Mouse (Mus musculus): ENCODE measurements around the gene Tiprl.

Gene Tiprl

DNA sequence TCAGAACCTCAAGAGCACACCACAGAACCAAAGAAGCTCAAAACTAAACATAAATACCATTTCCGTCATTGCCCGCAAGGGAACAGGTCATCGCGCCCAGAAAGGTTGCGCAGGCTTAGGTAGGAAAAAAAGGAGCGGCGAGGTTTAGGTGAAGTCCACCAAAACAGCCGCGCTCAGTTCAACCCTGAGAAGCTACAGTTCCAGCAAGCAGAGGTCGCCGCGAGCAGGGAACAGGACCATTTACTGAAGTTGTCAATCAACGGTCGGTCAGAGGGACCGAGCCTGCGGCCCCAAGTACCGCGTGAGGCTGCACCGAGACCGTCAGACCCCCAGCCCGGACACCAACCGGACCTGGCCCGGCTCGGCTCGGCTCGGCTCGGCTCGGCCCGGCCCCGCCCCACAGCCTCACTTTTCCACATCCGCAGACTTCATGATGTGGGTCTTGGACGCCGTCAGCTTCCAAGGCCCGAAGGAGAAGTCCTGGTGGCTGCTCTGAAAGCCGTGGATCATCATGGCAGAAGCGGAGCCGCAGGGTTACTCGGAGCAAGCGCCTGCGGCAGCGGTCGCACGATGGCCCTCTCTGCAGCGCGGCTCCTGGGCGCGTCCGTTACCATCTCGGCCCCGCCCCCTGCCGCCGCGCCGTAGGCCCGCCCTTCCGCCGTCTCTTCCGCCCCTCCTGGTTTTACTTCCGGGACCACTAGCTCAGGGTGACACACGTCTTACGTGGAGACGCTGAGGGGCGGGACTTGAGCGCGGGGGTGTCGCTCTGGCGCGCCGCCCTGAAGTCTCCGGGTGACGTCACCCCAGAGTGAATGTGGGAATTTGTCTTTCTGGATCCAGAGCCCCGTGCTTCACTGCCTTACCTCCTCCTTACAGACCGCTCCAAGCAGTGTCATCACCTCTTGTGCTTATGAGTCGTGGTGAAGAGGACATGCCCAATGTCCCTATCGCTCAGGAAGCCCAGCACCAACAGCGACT is at the start of gene Tiprl:
TSS of gene Tiprl (minus strand) at position 676 of the 978 bp plus-strand sequence.
- peak; percentile 40 for DNase-seq (ENCODE audit: extremely low read depth, low read depth, low spot score)

DNA sequence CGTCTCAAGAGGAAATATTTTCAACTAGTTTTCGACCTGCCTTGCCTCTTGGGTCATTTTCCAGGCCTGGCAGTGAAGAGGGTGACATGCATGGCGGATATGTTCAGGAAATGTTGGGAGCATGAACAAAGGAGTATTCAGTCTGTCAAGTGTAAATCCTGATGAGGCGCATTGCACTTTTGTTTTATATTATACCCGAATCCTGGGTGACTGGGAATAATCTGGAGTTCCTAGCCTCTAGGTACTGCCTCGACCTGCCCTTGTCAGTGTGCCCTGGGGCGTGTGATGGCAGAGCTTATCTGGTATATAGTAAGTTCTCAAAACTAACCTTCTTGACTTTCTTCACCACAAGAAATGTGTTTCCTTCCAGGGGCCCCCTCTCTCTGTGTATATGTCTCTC is 47.3 kb upstream of the Tiprl start:
- DNase-seq (ENCODE audit: extremely low read depth, low read depth, low spot score) = no peak

DNA sequence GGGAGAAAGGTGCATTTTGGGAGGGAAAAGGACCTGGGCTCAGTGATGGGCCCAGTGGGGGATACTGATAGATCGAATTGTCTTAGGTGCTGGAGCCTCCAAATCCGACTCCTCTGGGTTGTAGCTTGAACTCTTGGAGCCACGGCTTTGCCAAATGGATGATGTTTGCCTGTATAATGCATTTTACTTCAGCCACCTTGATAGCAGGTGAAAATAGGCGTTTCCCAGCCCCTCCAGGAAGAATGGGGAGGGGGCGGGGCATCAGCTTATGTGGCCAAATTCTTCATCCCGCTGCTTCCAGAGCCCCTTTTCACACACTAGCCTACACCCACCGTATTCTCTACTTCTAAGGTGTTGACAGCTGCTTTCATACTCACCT is 46.2 kb upstream of the Tiprl start:
- no peak for DNase-seq (ENCODE audit: extremely low read depth, low read depth, low spot score)

DNA sequence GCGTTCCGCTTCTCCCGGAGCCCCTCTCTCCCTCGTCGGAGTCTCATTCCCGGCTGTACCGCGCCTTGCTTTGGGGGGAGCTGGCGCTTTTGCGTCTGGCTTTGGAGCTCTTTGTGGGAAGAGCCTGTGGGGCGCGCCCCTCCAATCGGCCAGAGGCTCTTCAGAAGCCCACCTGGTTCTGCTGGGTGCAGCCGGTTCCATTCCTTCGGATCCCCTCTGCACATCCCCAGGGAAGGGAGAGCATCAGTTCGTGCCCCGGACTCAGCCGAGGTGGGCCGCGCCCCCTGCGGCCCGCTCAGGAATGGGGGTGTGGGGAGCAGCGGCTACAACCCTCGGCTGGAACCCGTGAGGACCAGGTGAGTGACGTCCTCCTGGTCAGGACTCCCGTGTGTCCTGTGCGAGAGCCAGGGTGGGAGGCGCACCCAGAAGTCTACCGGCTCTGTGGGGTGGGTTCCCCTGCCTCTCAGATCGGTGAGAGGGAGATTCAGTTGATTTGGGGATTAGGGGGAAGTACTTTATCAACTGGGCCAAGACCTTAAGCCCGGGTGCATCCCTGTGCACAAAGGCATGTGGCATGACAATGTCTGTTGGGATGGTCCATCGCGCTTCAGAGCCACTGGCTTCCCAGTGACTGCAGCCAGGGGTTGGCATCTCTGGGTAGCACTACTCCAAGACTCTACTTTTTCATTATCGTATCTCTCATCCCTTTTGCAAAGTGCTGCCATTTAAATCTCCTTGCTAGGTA is 45.6 kb upstream of the Tiprl start:
- no peak for DNase-seq (ENCODE audit: extremely low read depth, low read depth, low spot score)

DNA sequence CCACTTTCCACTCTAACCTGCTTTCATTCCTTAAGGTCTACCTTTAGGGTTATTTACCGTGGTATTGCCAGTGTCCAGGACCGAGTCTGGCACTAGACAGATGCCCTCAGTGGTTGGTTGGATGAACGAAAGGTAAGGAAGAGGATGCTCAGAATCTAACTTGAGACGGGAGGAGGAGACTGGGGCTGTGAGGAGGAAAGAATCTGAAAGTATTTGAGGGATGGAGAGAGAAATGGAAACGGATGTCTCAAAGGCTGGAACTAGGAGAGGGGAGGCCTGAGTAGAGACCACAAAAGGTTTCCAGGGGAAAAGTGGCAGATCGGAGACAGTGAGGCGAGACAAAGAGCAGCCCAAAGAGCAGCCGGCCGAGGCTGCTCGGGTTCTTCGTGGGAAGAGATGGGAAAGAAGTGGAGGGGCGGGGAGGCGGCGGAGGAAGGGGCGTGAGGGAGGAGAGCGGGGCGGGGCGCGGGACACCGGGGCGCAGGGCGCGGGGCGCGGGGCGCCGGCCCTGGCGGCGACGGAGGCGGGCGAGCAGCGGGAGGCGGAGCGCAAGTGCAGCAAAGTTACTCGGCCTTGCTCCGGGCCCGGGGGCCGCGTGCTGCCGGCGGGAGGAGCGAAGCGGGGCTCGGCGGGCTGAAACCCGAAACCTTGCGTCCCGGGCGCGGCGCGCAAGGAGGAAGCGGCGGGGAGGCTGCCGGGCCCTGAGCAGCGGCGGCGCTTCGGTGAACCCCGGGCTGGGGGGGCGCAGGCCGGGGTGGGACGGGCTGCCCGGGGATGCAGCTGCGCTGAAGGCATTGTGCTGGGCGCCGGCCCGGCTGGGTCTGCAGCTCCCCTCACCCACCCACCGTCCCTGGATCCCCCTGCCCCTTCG is 44.8 kb upstream of the Tiprl start:
- DNase-seq (ENCODE audit: extremely low read depth, low read depth, low spot score) = no peak

DNA sequence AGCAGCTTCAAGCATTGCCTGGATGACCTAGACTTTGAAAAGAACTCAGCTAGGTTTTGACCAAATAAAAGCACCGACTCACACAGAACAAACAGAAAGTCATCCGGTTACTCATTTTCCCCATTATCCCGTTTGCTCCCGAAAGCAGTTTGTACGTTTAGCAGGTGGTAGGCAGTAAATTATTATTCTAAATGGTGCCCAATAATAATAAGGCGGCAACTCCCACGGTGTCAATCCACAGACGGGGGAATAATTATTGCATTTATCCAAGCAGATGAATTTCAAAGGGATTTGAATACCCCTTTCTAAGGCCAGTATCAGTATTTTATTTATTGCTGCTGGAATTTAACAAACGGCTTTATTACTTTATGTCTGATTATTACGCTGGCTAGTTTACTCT is 43.9 kb upstream of the Tiprl start:
- no peak for DNase-seq (ENCODE audit: extremely low read depth, low read depth, low spot score)

DNA sequence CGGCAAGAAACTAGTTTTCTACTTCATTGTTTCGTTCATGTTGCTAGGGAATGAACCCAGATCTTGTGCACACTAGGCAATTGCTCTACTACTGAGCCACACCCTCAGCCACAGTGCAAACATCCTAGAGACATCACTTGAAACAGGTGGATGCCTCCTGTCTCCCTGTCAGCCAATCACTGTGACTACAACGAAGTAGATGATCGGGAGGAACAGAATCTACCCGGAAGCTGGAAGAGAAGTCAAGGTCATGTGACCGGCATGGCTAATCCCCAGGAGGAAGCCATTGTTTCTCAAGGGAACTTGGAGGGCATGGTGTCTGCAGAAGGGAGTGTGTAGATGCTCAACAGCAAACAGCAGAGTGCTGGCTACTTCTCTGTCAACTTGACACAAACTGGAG is 38.1 kb upstream of the Tiprl start:
- DNase-seq (ENCODE audit: extremely low read depth, low read depth, low spot score) = no peak

DNA sequence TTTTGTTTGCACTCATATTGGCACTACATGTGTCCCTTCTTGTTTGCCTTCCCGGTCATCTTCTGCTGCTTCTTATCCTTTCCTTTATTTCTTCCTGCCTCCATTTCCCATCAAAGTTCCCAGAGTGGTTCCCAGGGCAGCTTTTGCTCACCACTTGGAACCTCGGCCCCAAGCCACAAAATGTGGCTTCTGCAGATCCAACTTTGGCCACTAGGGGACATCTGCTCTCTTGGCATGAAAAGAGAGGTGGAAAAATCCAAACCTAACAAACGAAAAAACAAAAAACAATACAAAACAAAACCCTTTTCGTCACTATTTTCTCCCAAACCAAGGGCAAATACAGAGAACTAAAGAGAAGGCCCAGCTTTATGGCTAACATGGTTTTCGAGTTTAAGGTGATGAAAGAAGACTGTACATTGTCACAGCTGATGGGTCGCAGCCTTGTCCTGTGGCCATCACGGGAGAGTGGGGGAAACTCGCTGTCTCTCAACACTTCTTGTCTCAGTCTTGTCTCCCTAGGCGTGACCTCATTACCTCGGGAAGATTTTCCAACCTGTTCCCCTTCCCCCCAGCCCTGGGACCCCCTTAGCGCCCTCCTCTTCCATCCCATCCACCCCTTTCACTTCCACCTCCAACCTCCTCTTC is 15.4 kb upstream of the Tiprl start:
- DNase-seq (ENCODE audit: extremely low read depth, low read depth, low spot score) = no peak

DNA sequence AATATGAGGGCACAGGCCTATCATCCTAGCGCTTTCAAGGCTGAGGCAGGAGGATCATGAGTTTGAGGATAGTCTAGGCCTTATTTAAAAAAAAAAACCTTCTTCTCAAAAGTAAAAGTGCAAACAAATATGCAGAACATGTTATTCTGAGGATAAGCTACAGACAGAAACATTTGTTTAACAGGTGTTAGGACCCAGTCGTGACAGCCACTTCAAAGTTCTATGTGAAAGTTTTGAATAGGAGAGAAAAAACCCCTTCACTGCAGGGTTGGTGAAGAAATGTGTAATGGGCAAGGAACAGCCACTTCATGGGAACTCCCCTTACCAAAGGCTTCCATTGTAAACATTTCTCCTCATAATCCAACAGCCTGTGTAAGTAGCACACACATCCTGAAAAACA is 13.8 kb upstream of the Tiprl start:
- no peak for DNase-seq (ENCODE audit: extremely low read depth, low read depth, low spot score)

DNA sequence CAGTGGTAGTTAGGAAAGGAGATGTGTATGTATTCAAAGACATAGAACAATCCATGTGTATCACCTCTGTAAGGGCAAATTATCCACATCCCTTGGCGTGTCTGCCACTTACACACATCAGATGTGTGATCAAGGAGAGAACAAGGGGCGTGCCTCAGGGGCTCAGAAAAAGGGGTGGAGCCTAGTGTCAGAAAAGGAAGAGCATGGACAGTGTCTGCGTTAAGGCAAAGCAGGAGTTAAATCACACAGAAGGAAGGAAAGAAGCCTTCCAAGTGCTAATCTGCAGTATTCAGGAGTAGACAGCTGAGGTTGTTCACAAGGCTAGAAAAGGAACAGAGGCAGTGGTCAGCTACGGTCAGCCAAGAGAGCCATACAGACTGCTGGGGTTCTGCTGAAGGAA is 12.0 kb upstream of the Tiprl start:
- no peak for DNase-seq (ENCODE audit: extremely low read depth, low read depth, low spot score)

DNA sequence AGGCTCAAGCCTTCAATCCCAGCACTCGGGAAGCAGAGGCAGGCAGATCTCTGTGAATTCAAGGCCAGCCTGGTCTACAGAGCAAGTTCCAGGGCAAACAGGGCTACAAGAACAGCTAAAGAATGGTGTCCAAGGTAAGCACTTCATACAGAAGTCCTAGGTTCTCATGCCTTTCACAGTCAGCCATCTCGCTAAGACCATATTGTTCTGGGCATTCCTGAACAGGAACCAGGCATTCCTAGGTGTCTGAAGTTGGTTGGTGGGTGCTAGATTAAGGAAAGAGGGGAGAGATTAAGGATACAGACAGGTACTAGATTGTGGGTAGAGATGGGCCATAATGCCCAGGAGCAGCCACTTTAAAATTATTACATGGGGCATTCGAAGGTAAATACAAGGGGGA is 11.0 kb upstream of the Tiprl start:
- DNase-seq (ENCODE audit: extremely low read depth, low read depth, low spot score) = no peak

DNA sequence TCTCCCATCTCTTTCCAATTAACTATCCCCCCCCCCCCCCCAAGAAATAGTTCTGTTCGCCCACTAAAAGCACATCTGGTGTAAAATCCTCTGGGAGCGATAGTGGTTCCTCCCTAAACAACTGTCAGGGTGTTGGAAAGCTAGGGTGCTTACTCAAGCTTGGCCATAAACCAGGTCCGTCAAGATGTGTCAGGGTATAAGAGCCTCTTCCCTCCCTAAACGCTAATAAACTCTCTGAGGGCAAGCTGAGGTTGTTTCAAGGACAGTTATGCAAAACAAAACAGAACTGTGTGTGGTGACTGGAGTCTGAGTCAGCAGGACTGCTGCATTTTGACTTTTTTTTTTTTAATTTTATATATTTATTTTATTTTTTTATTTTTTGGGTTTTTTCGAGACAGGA is 10.3 kb upstream of the Tiprl start:
- DNase-seq (ENCODE audit: extremely low read depth, low read depth, low spot score) = no peak

DNA sequence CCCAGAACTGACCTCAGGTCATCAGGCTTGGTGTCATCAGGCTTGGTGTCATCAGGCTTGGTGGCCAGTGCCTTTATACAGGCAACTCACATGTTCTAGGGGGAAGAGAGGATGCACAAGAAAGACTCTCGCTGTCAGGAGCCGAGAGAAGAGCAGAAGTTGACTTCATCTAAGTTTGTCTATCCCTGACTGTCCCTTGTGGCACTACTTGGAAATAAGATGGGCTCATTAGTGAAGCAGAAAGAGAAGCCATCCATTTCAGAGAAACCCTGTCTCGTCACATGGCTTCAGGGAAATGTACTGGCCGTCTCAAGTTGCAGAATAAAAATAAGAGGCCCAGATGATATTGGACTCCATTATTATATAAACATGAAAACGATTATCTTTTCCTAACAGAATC is 9.8 kb upstream of the Tiprl start:
- no peak for DNase-seq (ENCODE audit: extremely low read depth, low read depth, low spot score)

DNA sequence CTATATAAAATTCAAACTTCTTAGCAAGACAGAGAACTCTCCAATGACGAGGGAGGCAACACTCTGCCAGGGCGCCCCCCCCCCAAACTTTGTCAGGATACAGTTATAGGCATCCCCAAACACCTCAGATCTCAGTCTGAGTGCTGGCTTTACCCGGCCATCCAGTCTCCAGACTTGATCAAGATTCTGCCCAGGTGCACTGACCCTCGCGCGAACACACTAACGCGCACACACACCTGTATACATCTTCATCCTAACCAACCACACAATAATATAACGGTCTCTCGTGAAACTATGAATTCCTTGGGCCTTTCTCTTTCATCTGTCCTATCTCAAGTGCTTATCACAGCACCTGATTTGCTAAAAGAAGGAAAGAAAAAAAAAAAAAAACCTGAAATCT is 950 bp downstream of the Tiprl start:
- DNase-seq (ENCODE audit: extremely low read depth, low read depth, low spot score) = no peak

DNA sequence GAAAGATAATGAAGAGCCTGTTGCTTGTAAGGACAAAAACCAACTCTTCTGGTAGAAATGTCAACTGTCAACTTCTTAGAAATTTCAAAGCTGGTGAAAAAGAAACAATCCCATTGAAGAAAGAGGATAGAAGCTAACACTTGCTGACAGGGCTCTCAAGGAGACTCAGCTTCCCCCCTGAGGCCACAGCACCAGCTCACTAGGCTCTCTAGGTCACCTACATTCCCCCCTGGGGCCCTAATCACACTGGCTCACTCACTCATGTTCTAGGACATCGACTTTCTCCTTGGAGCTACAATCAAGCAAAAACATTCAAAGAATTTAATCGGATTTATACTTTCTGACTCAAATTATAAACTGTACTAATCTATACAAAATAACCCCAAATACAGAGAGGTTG is 3.0 kb downstream of the Tiprl start:
- no peak for DNase-seq (ENCODE audit: extremely low read depth, low read depth, low spot score)

DNA sequence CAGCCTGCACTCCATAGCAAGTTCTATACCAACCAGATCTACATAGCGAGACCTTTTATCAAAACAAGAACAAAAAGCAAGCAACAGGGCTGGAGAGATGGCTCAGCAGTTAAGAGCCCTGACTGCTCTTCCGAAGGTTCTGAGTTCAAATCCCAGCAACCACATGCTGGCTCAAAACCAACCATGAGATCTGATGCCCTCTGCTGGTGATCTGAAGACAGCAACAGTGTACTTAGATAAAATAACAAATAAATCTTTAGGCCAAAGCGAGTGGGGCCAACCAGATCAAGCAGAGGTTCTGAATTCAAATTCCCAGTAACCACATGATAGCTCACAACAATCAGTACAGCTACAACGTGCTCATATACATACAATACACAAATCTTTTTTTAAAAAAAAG is 6.1 kb downstream of the Tiprl start:
- DNase-seq (ENCODE audit: extremely low read depth, low read depth, low spot score) = no peak

DNA sequence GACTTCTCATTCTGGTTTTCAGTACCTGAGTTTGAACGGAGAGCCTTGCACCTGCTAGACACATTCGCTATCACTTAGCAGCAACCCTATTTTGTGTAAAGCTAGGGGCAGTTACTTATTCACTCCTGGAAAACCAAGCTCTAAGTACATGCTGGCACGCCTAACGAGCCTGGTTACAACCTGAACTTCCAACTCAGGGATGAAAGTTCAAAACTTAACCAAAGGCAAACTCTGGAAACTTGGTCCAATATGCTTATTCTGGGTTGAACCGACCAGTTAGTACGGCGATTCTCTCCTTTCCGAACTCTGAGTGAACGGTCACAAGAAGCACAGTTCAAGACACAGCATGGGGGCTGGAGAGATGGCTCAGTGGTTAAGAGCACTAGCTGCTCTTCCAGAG is 7.2 kb downstream of the Tiprl start:
- no peak for DNase-seq (ENCODE audit: extremely low read depth, low read depth, low spot score)

DNA sequence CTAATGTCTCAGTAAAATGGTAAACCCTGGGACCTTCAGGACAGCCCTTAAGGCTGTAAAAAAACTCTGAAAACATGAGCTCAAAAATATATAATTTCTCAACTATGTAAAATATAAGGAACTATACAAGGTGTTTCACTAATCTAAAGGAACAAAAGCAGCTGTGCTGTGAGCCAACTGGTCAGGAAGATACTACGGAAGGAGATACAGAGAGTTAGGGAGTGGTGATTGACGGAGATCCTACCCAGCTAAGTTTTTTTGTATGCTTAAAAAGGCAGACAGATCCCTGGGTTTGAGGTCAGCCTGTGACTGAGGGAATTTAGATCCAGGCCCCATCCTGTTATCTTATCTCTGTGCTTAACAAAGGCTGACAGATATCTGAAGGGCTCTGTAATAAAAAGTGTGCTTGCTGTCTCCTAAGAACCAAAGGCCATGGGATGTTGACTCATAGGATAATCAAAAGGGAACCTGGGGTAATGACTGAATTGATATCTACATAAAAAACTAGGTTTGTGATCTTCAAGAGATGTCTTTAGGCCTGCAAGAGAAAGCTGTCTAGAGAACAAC is 19.7 kb downstream of the Tiprl start:
- no peak for DNase-seq (ENCODE audit: extremely low read depth, low read depth, low spot score)

DNA sequence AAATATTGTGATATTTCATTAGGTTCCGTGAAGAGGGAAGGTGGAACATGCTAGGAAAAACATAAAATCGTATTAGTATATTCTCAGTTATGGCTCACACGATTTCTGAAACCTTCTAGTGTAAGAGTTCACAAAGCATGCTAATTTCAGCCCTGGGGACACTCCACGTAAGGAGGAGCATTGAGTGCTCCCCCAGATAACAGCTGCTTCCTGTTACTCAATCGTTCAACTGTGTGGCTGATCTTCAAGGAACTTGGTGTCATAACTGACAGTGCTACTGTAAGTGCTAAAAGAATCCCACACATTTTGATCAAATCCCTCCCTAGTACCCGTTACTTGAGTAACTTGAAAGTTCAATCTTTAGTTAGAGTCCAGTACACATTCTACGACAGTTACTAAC is 21.0 kb downstream of the Tiprl start:
- DNase-seq (ENCODE audit: extremely low read depth, low read depth, low spot score) = no peak

DNA sequence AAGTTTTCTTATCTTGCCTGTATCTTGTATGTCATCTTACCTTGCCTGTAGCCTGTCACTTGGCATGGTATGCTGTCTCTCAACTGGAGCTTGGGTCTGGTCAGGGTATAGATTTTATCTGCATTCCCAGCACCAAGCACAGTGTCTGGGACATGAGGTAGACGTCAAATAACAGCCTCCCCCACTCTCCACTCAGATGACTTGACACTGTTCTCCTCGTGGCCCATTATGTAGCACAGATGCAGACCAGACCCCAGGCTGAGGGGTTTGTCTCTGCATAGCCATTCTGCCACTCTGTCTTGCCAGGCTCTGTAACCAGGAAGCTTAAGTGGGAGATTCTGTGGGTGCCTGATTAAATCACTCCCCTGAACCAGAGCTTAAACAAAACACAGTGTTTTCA is 31.2 kb downstream of the Tiprl start:
- no peak for DNase-seq (ENCODE audit: extremely low read depth, low read depth, low spot score)
